Mouse (Mus musculus) embryonic stem cell, embryonic (primary cell): ENCODE data around the gene Gm1553.

Experiments used
- CTCF ChIA-PET, 4 experiments: fragments of 300-600 bp in 2 of 4; fragments of 350-600 bp in 2 of 4; sonication (Branson Sonifier 250); formaldehyde crosslinking; loops; one replicate each; lab custom pipeline; 2022; ENCODE audit warnings: inconsistent platforms in 2 of 4; lab: Charles Lee
- POLR2A ChIA-PET, 4 experiments: fragments of 300-600 bp in 2 of 4; fragments of 350-600 bp in 2 of 4; sonication (Branson Sonifier 250); formaldehyde crosslinking; loops; one replicate each; lab custom pipeline; 2022; ENCODE audit warnings: antibody characterized with exemption in 4 of 4, inconsistent platforms in 1 of 4; lab: Charles Lee

Gm1553 gene

GRCm38 (mm10) chr10:82492518-82492917 lies at the start of gene Gm1553:
TSS of gene Gm1553 (minus strand) at chr10:82492618.
- POLR2A ChIA-PET, result no interaction called here
- CTCF ChIA-PET, result no interaction called here
